Mouse (Mus musculus) CD4-positive, CD25-positive, alpha-beta regulatory T cell, adult 4 months (primary cell): Measurements from ENCODE around the gene Alg1. TPM values are rescaled to one million over a fixed set of nuclear protein-coding genes. Genes with fewer than 3 reads are reported as not detected.
"Not testable (repeated sequence)": the region's sequence is repeated elsewhere in the genome, so short reads cannot be mapped to it uniquely, and the experiment has no call there.

Experiments used
- ATAC-seq: one replicate; pipeline ENCODE4 v1.8.0; 2017
- polyA plus RNA-seq, 2 experiments: library from polyadenylated mRNA; unstranded; fragments of 100-300 nt; shearing (Covaris generic); gene quantifications; one replicate each; pipeline ENCODE4 v1.2.1; 2017

Alg1 gene
- polyA plus RNA-seq: 10 to 100 TPM; 22.1 to 31.7 TPM

DNA sequence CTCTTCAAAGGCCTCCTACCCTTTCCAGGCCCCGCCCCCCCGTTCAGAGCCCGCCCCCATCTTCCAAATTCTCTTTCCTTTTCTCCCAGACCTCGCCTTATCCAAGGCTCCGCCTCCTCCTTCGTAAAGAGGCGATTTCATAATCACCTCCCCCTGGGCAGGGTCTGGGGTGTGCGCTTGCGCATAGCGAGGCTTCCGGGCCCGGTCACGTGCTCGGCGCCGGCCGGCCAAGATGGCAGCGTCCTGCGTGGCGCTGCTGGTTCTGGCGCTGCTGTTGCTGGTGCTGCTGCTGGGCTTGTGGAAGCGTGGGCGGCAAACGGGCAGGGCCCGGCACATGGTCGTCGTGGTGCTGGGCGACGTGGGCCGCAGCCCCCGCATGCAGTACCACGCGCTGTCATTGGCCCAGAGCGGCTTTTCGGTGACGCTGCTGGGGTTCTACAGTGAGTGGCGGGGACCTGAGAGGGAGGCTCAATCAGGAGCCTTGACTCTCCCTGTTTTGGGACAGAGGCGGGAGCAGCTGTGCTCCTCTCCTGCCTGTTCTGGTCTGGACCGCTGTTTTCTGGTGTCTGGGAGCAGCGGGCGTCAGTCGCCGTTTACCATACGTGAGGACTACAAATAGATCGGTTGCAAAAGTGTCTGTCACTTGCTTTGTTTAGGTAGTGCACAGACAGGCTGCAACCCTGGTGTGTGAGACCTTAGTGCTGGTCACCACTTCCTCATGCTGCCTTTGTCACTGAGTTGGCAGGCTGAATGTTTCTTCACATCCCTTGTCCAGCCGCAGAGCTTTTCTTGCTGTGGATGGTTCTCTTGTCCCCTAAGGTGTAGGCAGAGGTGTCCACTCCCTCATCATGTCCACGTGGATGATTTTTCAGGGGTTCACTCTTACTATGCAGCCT is at the start of gene Alg1:
Gene Alg1 (plus strand): TSS at position 204 of the 896 bp plus-strand sequence.
- peak; percentile 96 for ATAC-seq

DNA sequence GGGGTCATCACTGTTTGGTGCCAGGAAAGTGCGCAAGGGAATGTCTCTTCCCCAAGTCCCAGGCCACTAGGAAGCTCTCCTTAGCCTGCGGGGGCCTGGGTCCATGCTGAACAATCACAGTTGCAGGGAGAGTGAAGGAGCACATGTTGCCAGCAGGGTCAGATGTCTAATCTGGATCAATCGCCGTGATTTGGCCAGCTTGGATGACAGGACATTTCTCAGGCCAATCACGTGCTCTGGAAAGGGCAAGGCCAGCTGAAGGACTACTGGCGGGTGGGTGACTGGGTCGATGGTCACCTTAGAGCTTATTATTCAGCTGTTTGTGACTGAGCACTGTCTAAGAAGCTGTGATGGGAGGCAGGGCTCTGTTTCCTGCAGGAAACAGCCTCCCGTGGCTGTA is 49.3 kb upstream of the Alg1 start:
- no peak for ATAC-seq

DNA sequence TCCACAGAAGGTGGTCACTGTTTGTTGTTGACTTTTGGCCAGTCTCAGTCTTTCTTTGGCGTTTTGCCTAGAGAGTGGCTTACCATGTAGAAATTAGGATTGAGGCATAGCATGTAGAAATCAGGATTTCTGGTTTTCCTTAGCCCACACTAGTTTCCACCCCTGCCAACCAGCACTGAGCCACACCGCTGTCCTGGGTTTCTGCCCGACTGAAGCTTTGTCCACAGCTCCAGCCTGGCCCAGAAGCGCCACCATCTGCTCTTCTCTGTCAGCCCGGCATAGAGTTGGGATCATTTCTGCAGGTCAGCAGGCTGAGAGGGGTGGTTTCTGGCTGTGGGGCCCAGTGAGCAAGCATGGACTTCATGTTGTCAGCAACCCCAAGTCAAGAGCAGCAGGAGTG is 48.5 kb upstream of the Alg1 start:
- no peak for ATAC-seq

DNA sequence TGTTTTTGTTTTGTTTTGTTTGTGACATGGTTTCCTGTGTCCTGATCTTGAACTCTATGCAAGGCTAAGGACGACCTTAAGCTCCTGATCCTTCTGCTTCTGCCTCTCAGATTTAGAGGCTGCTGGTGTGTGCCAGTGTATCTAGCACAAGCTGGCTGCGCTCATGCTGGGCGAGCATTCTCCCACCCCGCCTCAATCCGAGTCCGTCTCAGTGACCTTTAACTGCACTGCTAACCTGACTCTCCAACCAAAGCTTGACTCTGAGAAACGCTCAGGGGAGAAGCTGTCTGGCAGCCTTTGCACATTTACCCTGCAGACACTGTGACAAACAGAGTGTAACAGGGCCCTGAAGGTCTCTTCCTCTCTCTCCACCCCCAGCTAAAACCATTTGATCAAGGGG is 47.7 kb upstream of the Alg1 start:
- ATAC-seq: no peak

DNA sequence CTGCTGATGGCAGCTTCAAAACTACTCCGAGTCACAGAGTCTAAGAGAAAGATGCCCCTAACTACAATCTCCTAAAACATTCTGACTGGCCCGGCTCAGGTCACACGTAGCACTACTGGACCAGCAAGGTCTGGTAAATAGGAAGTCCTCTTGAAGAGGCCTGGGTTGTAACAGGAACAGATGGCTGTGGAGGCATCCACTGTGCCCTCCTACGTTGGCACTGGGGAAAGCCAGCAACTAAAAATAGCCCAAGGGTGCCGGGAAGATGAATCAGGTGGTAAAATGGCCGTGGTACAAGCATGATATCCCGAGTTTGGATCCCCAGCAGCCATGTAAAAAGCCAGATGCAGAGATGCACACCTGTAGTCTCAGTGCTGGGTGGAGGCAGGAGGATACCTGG is 47.2 kb upstream of the Alg1 start:
- ATAC-seq: no peak

DNA sequence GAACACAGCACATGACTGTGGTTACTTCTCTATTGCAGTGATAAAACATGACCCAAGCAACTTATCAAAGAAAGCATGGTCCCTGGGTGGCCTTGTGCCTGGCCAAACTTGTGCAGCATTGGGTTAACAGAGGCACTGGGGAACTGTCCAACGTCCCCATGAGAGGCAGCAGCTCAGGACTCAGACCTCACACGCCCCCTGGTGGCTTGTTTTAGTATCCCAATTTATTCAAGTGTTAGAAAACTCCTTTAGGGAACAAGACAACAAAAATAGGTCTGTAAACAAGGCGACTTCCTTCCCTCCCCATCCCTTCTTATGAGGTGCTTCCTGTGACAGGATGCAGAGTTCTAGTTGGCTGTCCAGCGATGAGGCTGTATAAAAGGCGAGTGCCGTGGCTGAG is 38.3 kb upstream of the Alg1 start:
- no peak for ATAC-seq

DNA sequence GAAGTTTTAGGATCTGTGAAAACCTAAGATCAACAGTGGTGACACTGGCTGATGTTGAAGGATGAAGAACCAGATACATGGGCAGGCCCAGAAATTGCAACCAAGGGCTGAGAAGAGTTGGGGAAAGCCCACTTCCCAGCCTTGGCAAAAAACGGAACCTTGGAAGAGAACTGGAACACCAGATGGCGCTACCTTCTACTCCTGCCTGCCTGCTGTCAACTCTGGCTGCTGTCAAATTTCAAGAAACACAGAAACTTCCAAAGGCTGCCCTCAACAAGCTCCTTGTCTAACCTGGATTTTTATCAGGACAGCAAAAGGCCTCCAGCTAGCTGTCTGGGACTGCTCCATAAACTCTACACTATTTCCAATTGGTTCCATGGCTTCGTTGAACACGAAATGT is 30.7 kb upstream of the Alg1 start:
- peak; percentile 17 for ATAC-seq

DNA sequence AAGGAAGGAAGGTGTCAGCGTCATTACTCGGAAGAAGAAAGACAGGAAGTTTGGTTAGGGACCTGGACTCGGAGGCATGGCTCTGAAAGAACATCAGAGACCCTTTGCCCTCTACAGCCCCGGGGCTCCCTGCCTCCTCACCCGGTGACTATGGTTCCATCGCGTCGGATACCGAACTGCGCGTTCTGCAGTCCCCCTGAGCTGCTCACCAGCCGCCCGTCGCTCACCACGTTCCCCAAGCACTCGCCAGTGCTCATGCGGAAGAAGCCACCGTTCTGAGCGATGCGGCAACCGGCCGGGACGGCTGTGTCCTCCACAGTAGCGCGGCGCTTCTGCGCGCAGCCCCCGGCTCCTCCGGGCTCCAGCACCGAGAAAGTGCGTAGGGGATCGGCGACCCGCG is 30.2 kb upstream of the Alg1 start:
- peak; percentile 51 for ATAC-seq

DNA sequence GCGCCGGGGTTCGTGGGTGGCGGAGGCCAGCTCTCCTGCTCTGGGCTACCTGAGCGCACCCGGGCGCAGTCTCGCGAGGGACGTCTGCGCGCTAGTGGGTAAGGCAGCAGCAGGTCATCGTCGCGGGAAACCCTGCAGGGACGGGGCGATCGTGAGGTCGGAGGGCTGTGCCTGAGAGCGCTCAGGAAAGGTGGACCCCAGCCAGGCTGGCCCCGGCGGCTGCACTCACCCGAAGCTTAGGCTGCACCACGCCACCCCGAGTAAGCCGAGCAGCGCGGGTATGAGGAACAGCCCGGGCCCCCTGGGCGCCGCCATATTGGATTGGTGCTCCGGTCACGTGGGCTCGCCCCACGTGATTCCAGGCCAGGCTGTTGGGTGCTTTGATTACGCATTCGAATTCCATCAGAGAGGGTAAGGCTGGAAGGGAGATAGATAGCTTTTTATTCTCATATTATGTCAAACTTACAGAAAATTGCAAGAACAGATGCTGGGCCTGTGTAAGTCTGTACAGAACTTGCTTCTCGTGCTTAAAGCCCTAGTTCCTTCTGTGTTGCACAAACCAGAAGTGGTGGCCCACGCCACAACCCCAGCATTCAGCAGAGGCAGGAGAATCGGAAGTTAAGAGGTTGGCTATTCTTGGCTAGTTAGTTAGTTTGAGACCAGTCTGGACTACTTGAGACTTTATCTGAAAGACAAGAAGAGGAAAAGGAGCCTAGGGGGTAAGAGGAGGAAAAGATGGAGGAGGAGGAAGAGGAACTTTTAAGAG is 29.6 kb upstream of the Alg1 start, which contains the start of gene Nagpa:
Gene Nagpa (minus strand): TSS at position 345 of the 766 bp plus-strand sequence.
- ATAC-seq: peak; percentile 88

DNA sequence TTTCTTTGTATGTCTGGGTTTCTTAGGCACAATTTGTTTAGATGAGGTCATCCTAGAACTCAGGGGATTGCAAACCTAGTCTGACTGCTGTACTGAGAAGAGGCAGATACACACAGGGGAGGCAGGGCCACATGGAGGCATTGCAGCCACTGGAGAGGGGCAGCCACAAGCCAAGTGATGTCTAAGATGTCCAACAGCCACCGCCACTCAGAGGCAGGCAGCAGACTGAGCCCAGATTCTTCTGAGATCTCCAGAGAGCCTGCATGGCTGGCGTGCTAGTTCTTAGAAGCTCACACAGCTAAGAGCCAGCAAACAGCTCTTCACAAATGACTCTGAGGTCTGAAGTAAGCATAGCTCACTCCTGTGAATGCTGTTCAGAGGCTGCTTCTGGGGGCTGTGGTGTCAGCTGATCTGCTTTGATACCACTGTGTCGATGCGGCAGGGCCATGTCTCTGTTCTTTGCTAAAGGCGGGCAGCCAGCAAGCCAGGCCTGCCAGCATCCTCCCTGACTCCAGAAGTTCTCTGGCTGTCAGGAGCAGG is 27.9 kb upstream of the Alg1 start:
- no peak for ATAC-seq

DNA sequence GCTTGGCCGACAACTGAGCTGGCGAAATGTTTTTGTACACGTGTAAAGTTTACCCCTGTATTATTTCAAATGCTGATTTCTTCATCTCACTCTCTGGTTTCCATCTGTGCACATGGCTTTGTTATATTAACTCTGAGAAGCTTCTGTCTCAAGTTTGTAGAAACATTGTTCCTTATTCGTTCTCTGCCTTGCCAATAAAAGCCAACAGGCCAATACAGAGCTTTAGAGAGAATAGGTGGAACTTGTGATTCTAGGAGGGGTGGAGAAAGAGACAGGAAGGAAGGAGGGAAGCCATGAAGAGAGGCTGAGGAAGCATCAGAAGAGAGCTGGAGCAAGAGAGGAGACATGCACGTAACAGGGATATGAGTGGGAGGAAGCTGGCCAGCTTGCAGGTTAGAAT is 27.4 kb upstream of the Alg1 start:
- no peak for ATAC-seq

DNA sequence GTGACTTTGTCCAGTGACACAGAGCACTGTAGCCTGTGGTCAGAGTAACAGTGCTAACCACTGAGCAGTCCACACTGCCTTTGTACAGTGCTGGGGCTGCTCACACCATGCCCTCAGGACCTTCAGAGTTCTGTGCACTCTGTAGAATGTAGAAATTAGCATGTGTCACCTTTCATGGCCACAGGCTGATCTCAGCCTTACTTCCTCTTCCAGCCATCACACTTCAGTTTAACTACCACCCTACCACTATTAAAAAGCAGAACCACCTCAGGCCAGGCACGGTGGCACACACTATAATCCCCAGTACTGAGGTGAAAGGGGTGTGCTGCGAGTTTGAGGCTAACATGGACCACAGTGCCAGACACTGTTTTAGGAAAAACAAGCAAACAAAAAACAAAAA is 23.1 kb upstream of the Alg1 start:
- ATAC-seq: no peak

DNA sequence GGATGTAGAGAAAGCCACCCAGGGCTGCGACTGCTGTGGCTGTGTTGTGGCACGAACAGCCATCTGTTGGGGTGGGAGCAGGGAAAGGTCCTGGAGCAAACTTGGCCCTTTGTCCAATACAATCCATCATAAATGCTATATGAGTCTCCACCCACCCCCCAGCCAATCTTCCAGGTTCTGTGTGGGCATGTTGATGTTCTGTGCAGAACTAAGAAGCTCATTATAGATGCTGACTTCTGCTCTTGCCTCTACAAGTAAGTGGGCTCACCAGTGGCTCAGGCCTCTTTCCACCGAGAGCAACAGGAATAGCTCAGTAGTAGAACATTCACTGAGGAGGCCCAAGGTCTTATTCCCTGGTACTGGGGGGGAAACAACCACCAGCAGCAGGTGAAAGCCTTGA is 21.3 kb upstream of the Alg1 start:
- ATAC-seq: no peak

DNA sequence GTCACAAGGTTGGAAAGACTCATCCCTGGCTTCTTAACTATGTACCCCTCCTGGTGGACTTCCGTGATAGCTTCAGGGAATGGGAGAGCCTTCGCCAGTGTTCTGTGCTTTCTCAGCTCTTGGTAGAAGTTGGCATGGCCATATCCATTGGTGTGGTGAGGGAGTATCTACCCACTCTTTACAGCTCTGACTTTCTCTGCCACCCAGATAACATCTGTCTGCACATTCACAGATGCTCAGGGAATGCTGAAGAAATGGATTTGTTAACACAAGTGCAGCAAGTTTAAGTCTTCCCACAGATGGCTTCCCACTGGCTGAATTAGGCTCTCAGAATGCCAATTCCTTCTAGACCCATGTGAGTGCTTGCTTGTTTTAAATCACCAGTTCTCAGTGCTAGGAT is 19.3 kb upstream of the Alg1 start:
- ATAC-seq: no peak

DNA sequence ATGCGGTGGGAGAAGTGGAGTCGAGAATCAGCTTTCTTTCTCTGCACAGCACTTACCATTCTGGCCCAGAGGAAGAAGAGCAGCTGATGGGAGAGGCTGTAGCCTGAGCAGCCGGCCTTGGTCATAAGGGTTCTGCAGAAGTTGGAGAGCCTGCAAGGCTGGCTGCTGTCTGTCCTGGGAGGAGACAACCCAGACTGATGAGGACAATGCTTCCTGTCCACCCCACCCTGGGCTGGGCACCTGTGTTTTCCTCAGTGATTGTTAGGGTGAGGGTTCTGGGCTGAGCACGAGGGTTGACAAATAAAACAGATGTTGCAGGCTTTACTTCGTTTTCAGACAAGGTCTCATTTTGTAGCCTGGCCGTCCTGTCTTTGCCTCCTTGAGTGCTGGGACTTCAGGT is 16.7 kb upstream of the Alg1 start:
- no peak for ATAC-seq

DNA sequence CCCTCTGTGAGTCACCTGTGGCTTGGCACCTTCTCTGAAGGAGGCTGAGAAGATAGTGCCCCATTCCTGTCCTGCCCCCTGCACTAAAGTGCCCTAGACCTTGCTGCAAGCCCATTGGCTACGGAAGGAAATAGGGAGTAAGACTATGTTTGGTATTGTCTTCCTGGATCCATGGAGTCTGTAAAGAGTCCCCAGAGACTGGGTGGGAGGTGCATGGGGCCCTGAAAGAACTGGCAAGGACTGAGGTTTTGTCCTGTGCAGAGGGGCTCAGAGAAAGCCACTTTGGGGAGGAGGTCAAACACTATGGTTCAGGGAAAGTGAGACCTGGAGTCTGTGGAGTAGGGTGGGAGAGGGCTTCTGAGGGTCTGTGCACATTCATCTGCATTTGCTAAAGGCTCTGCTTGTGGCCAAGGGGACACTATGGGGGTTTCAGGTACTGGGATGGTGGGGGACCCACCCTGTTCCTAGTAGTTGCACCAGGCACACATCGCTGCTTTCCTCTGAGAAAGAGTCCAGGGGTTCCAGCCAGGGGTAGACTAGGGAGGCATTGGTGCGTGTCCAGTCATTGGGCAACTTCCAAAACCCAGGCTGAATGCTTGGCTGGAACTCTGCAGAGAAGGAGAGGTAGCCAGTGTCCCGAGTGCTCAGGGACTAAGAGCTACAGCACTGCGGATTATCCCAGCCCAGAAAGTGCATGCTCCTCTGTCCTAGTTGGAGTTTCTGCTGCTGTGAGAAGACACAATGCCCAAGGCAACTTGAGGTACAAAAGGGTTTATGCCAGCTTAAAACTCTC is 15.9 kb upstream of the Alg1 start:
- no peak for ATAC-seq

DNA sequence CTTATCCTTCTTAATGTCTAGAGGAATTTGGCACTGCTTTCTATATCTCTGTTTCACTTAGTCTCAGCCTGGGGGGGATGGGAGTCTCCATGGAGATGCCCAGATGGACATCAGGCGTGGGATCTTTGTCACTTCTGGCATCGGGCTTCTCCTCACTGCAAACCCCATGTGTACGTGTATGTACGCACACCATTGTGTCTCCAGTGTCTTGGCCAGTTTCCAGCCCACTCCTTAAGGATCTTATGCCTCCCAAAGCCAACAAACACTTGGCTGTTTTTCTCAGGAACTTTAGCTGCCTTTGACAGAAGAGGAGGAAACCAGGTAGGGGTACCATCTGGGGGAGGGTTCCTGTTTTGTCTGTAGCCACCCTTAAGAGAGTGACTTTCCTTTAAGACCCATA is 12.0 kb upstream of the Alg1 start:
- ATAC-seq: no peak

DNA sequence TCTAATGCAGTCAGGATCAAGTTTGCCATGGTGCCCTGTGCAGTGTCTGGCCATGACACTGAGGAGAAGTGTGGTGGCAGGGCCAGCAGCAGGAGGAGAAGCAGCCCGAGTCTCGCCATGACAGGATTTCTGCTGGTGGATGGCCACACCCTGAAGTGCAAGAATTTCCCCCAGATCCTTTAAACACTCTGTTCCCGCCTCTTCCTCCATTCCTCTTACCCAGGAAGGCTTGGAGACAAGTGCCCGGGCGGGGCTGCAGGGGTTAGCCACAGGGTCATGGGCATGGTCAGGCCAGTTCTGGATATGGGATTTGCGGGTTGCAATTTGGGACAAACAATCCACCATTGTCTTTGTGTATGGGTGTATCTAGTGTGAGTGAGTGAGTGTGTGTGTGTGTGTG is 11.3 kb upstream of the Alg1 start, which contains the start of gene AU021092:
Gene AU021092 (minus strand): TSS at position 160 of the 400 bp plus-strand sequence.
- ATAC-seq: no peak

DNA sequence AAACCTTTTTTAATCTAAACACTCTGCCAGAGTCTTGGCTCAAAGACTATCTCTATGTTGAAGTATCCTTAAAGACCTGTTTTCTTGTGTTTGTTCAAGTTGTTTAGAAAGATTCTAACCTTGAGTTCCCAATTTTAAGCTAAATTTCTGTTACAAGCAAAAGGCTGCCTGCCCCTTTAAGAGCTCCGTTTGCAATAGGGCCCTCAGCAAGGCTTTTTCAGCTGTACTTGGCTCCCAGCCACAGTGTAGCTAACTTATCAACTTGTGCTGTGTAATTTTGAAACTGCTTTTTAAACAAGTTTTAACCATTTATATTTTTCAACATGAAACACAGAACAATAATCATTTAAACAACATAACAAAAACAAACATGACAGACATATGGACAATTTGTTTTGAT is 6.9 kb upstream of the Alg1 start:
- ATAC-seq: not testable (repeated sequence)

DNA sequence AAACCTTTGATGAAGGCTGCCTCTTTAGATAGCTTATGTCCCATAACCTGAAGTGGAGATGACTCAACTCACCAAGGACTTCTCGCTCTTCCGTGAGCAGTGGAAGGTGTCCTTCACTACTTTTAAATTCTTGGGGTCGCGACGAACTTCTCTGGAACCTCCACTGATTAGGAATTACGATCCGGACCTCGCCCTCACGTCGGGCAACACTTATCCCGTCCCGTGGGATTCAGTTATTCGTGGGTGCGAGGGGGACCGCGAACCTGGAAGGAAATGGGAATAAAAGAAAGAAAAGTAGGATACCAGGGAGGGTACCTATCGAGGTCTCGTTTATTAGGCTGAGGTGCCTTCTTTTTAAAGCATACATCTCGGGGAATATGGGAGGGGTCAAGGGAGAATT is 5.9 kb upstream of the Alg1 start:
- not testable (repeated sequence) for ATAC-seq

DNA sequence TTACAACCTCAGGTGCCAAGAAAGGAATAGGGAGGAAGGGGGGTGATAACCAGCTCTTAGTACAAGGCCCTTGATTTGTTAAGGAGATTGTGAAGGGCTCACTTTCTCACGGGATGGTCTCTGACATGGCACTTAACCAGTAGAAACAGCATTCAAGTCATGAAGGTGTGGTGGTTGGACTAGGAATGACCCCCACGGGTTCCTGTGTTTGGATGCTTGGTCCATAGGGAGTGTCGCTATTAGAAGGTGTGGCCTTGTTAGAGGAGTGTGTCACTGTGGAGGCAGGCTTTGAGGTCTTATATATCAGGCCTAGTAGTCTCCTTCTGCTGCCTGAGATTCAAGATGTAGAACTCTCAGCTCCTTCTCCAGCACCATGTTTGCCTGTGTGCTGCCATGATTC is 5.3 kb upstream of the Alg1 start:
- not testable (repeated sequence) for ATAC-seq

DNA sequence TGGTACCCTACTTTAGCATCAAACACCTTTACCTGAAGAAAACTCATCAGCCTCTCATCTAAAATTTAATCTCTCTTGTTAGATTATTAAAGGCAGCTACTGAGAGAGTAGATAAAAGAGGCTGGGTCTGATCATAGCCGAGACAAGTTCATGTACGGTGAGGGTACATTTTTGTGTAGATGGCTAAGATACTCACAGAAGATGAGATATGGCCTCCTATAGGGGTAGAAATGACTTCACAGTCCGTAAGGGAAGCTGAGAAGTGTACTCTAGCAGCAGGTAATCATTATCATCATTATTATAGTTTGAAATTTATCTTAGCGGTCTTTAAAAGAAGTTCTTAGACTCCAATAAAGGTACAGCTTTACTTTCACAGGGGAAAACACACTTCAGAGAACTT is 439 bp upstream of the Alg1 start:
- no peak for ATAC-seq

DNA sequence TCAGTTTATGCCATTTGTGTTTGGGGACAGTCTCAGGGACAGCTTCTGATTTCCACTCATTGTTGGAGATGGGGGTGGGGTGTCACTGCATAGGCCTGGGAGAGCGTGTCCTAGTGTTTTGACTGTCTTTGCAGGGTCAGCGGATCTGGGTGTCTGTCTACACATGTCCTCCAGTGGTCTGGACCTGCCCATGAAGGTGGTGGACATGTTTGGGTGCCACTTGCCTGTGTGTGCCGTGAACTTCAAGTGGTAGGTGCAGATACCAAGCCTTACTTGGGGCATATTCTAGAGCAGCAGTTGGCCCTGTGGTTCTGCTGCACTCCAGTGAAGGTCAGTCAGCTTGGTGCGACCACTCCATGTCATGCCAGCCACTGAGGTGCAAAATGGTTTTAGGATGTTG is 8.9 kb downstream of the Alg1 start:
- no peak for ATAC-seq
